Mouse (Mus musculus): ENCODE data around the gene Adamts3.

GRCm38 (mm10) chr5:89839627-89840026 lies 43.5 kb downstream of the Adamts3 start:
- TF ChIP-seq GATA1 (IDR thresholded peaks at IDR 0.05; ENCODE audit: borderline replicate concordance, low read length) (no peak), FLI1 (IDR thresholded peaks at IDR 0.05; ENCODE audit: low read length) (no peak)
